Mouse (Mus musculus) large intestine, adult 2 months (tissue): ENCODE measurements around the gene Gadd45g. TPM values are rescaled to one million over a fixed set of nuclear protein-coding genes. Genes with fewer than 3 reads are reported as not detected.

Experiments used
- DNase-seq: peaks from one replicate; pipeline ENCODE4 v3.0.0-alpha.2; 2012; ENCODE audit warnings: low read depth, low spot score
- WGBS: fragments of 180-500 bp; shearing (Covaris S2); methylation state at CpG from one replicate; pipeline ENCODE4 v1.1.7; 2018; 5-methylcytosine and 5-hydroxymethylcytosine counted together
- polyA plus RNA-seq: library from polyadenylated mRNA; depleted of rRNA; stranded (reverse); fragments of >200 nt; gene quantifications from 2 replicates; pipeline ENCODE4 v1.2.3, GENCODE M21; 2012; rRNA removed

Gene Gadd45g
- 35.4 and 38.1 TPM in 2 replicates for polyA plus RNA-seq

DNA sequence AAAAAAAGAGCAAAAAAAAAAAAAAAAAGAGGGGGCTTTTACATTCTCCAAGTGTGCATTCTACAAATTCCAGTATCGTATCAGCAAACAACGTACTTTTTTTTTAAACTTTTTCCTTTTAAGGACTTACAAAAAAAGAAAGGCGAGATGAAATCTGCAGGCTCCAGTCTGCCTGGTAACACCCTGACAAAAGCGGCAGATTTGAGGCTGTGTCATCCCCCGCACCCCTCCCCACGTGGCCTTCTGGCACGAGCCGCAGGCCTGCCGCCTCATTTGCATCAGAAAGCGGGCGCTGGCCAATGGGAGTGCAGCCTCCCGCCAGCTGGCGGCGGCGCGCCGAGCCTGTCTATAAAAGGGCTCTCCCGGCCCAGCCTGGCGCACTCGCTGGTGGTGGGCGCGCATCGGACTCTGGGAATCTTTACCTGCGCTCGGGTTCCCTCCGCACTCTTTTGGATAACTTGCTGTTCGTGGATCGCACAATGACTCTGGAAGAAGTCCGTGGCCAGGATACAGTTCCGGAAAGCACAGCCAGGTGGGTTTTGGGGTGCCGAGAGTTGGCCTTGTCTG lies at the start of gene Gadd45g:
TSS of gene Gadd45g (plus strand) at position 378 of the 567 bp plus-strand sequence.
- WGBS = under 1% methylated on average over 31 of the region's 31 CpGs
- DNase-seq = peak; percentile 75

DNA sequence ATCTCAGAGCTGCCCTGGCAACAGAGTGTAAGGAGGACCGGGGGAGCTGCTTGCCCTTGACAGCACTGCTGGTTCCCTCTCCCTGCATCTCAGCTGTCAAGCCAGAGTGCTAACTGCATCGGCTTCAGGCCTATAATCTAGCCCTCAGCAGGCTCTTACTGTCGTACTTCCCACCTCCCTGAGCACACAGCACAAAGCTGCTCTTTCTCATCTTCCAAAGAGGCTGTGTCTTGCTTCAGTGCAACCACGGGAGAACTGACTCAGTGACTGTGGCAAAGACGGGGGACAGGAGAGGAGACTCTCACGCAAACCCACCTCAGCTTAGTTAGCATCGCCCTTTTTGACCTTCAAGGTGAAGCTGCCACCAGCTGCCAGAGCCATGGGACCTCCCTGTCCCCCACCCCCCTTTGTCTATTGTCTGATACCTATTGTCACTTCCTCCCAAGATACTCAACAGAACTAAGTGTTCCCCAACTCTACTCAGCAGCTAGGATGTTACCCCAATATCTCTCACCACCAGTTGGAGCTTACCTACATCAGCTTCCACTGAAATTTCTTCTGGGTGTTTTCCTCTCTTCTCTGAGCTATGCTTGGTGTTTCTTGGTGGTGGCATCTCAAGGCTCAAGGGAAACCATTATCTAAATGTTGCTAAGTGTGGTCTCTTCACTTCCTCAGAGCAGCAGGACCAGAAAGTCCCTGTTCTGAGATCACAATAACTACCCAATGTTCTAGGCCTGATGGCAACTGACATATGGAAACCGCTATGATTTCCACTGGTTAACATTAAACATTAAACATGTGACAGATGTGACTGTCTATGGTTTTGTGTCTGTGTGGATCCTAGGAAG lies 48.4 kb upstream of the Gadd45g start:
- no peak for DNase-seq
- WGBS = 58% methylated on average over 8 of the region's 8 CpGs

DNA sequence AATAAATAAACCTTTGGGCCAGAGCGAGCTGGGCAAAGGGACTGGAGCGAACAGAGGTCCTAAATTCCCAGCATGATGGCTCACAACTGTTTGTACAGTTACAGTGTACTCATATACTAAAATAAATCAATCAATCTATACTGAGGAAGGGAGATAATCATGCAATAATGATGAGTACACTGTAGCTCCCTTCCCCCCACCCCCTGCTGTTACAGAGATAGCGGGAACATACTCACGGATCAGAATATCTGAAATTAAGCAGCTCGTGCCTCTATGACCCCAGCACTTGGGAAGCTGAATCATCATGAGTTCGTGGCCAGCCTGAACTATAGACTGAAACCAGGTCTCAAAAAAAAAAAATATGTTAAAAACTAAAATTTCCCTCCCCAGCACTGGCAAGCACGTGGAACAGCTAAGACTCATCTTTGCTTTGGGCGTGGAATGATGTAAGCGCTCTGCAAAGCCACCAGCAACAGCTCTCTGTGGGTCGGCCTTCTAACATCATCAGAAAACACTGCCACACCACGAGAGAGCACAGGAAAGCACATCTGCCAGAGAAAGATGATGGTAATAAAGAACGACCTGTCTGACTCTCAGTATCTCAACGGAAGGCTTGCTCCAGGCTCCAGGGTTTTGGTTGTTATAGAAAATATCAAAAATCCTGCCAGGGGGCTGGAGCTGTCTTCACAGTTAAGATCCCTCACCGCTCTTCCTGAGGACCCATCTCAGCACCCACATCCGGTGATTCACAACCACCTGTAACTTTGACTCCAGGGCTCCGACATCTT lies 46.5 kb upstream of the Gadd45g start:
- DNase-seq = no peak
- WGBS = 72% methylated on average over 16 of the region's 16 CpGs

DNA sequence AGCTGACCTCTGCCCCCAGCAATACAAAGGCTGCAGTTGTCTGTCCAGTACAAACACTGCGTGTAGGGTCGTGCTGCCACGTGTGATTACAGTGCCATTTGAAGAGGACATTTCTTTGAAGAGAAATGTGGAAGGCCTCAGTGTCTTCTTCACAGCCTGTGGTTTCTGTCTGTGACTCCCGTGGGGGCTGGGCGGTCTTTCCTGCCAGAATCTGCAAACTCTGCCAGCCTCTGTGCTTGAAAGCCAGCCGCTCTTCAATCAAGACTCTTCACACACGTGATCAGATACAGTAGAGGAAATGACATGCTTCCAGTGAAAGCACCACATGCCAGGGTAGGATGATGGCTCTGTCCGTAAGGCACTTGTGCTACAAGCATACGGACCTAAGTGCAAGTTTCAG lies 45.6 kb upstream of the Gadd45g start:
- 55% methylated on average over 9 of the region's 9 CpGs for WGBS
- no peak for DNase-seq

DNA sequence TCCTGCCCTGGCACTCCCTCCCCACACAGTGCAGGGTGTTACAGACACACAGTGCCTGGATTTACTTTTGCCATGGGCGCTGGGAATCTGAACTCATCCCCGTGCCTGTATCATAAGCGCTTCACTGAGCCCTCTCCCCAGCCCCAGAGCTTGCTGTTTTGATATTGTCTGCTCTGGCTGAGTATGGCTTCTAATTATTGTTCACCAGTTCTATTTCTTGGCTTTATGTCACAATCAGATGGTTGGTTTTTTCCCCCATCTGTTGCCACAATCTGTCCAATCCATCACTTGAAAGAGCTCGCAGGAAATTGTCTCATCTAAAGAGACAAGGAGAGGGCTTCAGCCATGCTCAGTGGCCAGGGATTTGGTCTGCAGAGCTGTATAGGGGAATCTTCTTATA lies 40.8 kb upstream of the Gadd45g start:
- DNase-seq = no peak
- 78% methylated on average over 4 of the region's 4 CpGs for WGBS

DNA sequence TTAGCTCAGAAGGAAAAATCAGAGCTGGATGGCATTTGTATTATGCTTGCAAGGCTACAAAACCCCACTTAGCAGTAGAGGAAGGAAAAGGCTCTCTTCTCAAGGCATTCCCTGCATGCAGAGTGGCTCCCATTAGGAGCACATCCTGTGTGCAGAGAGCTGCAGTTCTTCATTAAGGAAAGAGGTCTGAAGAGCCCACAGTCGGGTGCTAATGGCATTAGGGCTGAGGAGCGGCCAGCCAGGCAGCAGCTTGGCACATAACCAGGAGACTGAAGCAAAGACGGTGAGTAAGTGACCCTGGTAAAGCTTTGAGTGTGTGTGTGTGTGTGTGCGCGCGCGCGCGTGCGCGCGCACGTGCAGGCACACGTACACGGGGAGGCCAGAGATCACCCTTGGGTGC lies 40.3 kb upstream of the Gadd45g start:
- 81% methylated on average over 15 of the region's 15 CpGs for WGBS
- DNase-seq = no peak

DNA sequence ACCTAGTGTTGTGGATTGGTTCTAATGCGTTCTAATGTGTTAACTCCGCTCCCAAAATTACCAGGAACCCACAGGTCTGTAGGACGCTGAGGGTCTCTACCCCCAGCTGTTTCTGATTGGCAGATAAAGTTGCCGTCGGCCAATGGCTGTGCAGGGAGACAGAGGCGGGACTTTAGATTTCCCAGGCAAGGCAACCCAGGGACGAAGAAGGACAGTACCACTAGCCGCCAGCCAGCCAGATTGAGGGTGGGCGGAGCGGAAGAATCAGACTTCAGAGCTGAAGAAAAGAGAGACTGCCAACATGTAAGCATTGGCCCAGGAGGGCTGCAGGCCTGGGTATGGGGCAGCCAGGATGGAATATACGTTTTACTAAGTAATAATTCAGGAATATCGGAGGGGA lies 38.3 kb upstream of the Gadd45g start:
- 46% methylated on average over 12 of the region's 12 CpGs for WGBS
- DNase-seq = no peak

DNA sequence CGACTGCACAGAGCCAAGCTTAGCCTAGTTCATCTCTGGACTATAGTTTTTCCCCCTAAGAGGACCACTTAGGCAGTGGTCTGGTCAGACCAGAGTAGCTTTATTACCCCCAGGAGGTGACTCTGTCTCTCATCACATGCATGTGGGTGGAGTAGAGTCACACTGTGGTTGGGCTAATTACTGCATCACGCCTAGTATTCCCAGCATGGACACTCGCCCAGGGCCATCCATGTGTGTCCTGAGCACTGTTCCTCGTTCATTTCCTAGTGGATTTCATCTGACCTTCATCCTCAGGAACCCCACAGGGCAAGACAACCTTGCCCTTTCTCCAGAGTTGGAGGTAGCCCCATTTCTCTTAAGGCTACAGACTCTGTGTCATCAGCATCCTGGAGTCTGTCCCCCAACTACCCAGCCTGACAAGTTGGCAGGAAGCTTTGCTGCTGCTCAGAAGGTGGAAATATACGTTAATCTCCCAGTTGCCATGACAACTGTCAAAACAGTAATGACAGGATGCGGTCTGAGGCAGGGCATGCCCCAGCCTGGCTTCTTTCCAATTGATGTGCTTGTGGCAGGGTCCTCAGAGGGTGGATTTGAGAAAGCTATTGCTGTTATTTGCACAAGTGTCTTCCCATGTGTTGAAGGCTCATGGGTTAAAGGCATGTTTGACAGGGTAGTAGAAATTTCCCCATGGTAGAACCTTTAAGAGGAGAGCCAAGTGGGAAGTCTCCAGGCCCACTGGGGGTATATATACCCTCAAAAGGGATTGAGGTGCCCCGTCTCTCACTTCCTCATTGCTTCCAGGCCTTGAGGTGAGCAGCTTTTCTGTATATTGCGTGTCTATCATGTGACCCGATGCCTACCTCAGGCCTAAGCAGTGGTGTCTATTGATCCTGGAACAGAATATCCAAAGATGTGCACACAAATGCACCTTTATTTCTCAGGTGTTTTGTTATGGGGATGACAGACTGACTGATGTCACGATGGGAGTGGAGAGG lies 32.6 kb upstream of the Gadd45g start:
- DNase-seq = no peak
- WGBS = 43% methylated on average over 10 of the region's 10 CpGs

DNA sequence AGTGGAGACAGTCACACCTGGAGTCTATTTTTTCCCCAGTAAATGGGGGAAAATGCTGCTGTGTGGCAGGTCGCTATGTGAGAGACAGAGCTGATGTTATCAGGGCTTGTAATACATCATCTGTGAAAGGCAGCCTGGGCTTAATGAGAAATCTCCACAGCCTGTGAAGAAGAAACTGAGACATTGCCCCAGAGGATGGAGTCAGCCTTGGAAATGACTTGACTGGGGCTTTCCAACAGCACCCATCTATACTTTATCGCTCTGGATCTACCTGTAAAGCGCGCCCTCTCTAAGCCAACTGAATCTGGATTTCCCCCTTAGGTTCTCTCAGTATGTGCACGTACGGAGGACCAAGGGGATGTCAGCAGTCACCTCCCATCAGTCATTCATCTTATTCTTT lies 31.8 kb upstream of the Gadd45g start:
- no peak for DNase-seq
- 91% methylated on average over 6 of the region's 6 CpGs for WGBS

DNA sequence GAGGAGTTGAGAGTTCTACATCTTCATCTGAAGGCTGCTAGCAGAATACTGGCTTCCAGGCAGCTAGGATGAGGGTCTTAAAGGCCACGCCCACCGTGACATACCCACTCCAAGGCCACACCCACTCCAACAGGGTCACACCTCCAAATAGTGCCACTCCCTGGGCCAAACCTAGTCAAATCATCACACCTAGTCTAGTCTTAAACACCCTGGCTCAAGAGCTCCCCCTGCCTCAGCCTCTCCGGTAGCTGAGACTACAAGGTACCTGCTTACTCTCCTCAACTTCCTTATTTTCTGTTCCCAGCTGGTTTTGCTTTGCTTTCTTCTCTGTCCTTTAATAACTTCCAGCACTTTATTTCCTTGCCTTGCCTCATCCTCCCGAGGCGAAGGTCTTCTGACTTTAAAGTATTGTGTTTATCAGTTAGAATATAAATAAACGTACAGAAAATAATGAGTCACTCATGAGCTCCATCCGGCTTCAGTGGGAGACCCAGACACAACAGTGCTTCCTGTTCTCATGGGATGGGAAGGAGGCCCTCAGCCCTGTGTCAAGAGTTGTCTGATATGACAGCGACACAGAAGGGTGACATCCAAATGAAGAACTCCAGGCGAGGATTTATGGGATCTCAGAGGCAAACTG lies 30.5 kb upstream of the Gadd45g start:
- WGBS = 51% methylated on average over 9 of the region's 9 CpGs
- DNase-seq = no peak

DNA sequence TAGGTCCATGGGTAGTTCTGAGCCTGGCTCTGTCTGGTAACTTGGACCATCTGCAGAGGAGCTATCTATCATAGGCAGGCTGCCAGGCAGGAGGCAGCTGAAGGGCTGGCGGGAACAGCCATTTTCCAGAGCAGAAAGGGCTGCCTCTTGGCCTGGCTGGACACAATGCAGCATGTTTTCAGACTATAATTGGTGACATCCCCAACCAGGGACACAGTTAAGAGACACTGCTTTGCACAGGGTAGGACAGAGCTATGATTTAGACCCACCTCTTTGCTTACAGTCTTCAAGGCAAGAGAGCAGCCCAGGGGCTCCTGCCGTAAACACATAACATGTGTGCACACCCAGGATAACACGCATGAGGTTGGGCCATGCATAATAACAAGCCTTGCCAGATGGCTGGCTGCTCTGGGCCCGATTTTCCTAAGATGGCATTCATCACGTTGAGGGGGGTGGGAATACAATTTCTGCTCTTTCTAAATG lies 29.9 kb upstream of the Gadd45g start:
- no peak for DNase-seq
- 73% methylated on average over 5 of the region's 5 CpGs for WGBS

DNA sequence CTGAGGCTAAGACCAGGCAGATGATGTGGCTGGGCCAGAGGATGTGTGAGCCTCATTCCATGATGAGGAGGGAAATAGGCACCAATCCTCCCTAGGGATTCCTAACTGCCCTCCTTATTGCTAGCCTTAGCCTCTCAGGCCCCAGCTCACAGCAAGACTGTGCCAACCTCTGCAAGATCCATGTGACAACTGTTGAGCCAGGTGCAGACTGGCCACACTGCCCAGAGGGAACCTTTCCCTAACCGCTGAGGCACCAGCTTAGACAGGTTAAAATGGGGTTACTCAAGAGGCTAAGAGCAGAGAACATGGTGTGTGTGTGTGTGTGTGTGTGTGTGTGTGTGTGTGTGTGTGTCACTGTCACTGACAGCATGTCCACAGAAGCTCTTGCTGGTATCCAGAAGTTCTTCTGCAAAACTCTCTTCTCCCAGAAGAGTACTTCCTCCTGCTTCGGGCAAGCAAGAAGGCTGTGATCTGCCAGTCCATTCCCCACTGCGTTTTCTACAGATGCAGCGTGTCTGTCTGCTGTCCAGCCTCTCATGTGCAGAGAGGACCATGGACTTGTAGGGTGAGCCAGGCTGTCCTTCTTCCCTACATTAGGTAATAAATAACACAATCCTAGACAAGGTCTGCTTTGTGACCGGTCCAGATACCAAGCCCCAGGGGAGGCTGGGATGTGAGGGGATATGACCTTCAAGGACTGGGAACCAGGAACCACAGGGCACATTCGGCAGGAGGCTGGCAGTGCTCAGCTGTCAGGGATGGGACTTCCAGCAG lies 28.1 kb upstream of the Gadd45g start:
- DNase-seq = no peak
- WGBS = 48% methylated on average over 6 of the region's 6 CpGs

DNA sequence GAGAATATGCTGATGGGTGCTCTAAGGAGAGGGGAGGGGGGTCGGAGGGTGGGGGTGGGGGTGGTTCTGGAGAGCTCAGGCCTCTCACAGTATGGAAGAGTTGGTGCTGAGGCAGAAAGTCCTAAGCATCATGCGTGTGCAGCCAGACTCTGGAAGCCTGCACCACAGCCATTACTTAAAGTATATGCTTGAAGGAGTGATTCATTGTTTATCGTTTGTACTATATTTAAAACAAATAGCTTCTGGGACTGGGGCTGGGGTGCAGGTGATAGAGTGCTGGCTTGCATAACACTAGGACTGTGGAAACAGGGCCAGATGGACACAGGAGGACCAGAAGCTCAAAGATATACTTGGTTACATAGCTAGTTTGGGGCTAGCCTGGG lies 27.5 kb upstream of the Gadd45g start:
- no peak for DNase-seq
- WGBS = 59% methylated on average over 3 of the region's 3 CpGs

DNA sequence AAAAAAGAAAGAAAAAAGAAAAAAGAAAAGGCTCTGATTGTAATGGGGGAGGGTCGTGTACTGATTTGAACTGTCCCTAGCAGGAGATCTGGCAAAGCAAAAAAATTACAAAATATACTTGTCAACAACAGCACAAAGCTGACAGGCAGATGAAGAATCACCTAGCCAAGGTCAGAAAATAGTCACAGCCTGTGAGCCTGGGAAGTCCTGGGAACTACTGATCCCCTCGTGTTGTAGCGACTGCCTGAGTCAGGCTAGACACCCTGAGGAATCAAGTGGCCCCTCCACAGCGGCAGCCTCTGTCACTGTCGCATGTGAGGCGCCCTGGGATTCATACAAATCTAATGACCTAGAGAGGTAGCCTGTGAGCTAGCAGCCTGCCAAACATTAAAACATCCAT lies 27.1 kb upstream of the Gadd45g start:
- DNase-seq = no peak
- whole genome bisulfite sequencing = 81% methylated on average over 6 of the region's 6 CpGs

DNA sequence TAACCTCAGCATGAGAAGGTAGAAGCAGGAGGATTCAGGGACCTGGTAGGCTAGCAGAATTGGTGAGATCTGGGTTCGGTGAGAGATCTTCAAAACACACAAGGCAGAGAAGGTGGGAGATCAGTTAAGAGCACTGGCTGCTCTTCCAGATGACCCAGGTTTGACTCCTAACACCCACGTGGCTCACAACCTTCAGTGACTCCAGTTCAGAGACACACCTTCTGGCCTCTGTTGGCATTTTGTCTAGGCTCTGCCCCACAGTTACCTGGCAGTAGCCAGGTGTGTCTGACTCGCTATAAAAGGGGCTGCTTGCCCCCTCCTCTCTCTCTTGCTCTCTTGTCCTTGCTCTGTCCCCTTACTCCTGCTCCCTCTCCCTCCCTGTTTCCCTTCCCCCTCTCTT lies 24.5 kb upstream of the Gadd45g start:
- no peak for DNase-seq
- WGBS = 43% methylated on average over 3 of the region's 3 CpGs

DNA sequence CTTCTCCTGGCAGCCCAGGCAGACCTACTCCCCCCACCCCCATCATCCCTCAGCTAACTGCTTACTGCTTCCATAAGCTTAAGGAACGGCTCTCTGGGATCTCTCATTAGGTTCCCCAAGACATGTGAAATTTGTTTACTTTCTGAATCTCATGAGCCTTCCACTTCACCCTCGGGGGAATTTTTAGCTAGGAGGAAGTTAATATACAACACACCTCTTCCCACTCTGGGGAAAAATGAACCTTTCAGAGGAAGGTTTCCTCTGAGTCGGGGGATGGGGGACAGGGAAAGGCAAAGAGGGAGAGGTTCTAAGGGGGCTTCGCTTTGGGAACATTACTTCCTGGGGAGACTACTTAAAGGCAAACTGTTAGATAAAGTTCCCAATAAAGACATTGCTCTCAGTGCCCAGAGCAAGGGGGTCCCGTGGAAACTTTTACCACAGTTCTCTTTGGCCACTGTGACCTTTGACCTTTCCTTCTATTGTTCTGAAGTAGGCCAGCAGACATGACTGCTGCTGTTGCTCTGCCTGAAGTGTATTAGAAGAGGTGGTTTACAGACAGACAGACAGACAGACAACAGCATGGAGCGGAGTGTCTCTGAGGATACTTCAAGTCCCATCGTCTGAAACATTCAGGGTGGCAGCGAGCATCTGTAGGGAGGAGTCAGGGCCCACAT lies 22.5 kb upstream of the Gadd45g start:
- DNase-seq = no peak
- WGBS = 36% methylated on average over 8 of the region's 8 CpGs

DNA sequence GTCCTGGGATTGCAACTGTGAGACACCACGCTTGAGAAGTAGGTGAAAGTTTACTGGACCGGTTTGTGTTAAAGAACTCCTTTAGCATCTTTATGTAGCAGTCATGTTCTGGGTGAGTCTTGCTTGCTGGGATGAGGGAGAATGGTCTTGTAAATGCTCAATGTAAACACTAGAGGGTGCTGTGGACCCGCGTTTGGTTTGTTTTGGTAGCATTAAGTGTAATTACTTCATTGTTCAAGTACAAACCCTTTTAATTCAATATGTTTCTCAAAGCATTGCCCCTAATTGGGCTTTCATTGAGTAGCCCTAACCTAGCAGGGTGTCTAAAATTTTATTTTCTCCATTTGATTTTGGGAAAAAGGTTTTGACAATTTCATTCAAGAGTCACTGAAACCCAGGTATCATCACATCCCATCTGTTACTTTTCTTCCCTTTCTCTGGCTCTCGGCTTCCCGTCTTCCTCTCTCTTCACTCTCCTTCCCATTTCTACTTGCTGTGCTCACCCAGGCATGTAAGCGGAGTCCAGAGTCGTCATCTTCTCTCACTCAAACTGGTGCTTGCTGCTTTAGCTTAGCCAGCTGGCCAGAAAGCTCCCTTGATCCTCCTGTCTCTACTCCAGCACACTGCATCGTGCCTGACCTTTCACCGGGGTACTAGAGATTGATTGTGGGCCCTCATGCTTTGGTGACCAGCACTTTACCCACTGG lies 15.6 kb upstream of the Gadd45g start:
- 38% methylated on average over 10 of the region's 10 CpGs for WGBS
- DNase-seq = no peak
